Mouse (Mus musculus): Measurements from ENCODE around the gene Slc35g1. TPM values are rescaled to one million over a fixed set of nuclear protein-coding genes. Genes with fewer than 3 reads are reported as not detected.
"Not testable (repeated sequence)": the region's sequence is repeated elsewhere in the genome, so short reads cannot be mapped to it uniquely, and the experiment has no call there.

The Slc35g1 gene
- polyA plus RNA-seq, 1 experiment from 2014 or later, result 3.4 TPM

DNA sequence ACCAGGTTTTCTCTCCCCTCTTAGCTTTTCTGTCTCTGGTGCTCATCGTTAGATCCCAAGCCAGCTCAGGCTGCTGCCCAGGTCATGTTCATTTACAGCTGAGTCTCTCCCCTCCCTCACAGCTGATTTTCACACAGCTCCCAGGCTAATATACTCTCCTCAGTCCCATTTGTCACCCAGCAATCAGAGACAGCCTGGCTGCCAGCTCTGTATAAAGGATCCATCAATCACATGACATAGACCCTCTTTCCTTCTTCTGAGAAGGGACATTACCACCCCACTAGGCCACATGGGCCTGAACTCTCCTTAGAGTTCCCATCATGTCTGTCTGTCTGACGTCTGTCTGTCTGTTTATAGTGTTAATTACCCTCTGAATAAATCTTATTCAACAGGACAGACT lies 22.4 kb upstream of the Slc35g1 start:
- Histone ChIP-seq H3K27ac (replicated peaks; ENCODE audit: low read depth, low read length) (no peak overlapping the region), H3K4me2 (ENCODE audit: low read depth, low read length) (no peak overlapping the region), H3K9ac (ENCODE audit: low read depth, low read length) (no peak overlapping the region), H3K9me3 (ENCODE audit: control insufficient read depth, low read length) (no peaks in the 10 kb centered on the region), H3K4me3 (ENCODE audit: low read depth, low read length) (no peak overlapping the region), H3K27me3 (replicated peaks; ENCODE audit: control insufficient read depth, insufficient read depth, low read length) (no peaks in the 10 kb centered on the region), H3K4me1 (ENCODE audit: control insufficient read depth, insufficient read depth, low read length) (no peaks in the 10 kb centered on the region), H3K36me3 (ENCODE audit: control insufficient read depth, insufficient read depth, low read length) (no peaks in the 10 kb centered on the region)
- WGBS, result 74% methylated on average over 2 of the region's 2 CpGs
- DNase-seq (ENCODE audit: low spot score), result no peak
- ATAC-seq (ENCODE audit: low read depth), result no peak

DNA sequence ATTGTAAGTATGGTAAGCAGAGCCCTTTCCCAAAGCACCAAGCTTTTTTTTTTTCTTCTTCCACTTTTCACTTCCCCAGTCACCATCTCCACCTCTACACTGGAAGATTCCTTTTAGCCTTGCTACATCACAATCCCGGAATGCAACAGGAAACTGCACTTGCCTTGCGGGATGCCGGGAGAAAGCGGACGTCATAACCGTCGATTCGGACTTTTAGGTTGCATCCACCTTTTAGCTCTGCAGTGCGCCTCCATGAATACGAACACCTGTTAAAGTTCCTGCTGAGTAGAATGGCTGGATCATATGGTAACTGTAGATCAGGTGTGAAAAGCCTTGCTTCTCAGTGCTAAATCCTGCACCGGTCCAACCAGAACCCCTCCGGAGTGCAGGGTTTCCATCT lies 12.0 kb upstream of the Slc35g1 start:
- H3K36me3 ChIP-seq (ENCODE audit: control insufficient read depth, insufficient read depth, low read length), result no peaks in the 10 kb centered on the region
- no peaks in the 10 kb centered on the region for H3K4me1 ChIP-seq (ENCODE audit: control insufficient read depth, insufficient read depth, low read length)
- WGBS, result 82% methylated on average over 12 of the region's 12 CpGs
- H3K4me2 ChIP-seq (ENCODE audit: low read depth, low read length), result no peak overlapping the region
- no peak overlapping the region for H3K27ac ChIP-seq (replicated peaks; ENCODE audit: low read depth, low read length)
- no peaks in the 10 kb centered on the region for H3K9me3 ChIP-seq (ENCODE audit: control insufficient read depth, low read length)
- no peaks in the 10 kb centered on the region for H3K27me3 ChIP-seq (replicated peaks; ENCODE audit: control insufficient read depth, insufficient read depth, low read length)
- no peak overlapping the region for H3K4me3 ChIP-seq (ENCODE audit: low read depth, low read length)
- ATAC-seq (ENCODE audit: low read depth), result no peak
- no peak overlapping the region for H3K9ac ChIP-seq (ENCODE audit: low read depth, low read length)
- no peak for DNase-seq (ENCODE audit: low spot score)

- not testable (repeated sequence) for H3K4me2 ChIP-seq (ENCODE audit: low read depth, low read length); DNase-seq (ENCODE audit: low spot score); H3K27me3 ChIP-seq (replicated peaks; ENCODE audit: control insufficient read depth, insufficient read depth, low read length); H3K4me3 ChIP-seq (ENCODE audit: low read depth, low read length); H3K4me1 ChIP-seq (ENCODE audit: control insufficient read depth, insufficient read depth, low read length); ATAC-seq (ENCODE audit: low read depth); H3K9me3 ChIP-seq (ENCODE audit: control insufficient read depth, low read length); H3K27ac ChIP-seq (replicated peaks; ENCODE audit: low read depth, low read length); H3K36me3 ChIP-seq (ENCODE audit: control insufficient read depth, insufficient read depth, low read length); H3K9ac ChIP-seq (ENCODE audit: low read depth, low read length)
- WGBS, result 84% methylated on average over 1 of the region's 1 CpGs
These were observed 8.8 kb upstream of the Slc35g1 start for GRCm38 (mm10) chr19:38387021-38387420.

DNA sequence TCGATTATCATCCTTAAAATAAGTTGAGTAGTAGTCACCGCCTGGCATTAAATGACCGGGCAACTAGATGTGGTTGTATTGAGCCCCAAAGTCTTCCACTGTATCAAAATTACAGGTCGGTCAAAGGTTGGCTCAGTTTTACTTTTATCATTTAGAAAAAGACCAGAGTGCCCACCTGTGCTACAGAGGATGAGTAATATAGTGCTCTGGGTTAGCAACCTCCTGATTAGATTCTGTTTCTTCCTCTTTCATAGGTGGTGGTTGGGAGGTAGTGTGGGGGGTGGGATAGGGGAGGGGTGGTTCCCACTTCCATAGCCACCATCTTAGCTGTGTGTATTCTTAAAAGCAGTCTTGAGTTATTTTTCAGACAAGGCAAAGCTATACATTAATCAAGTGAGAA lies 7.9 kb upstream of the Slc35g1 start:
- WGBS, result 90% methylated on average over 4 of the region's 4 CpGs
- H3K27me3 ChIP-seq (replicated peaks; ENCODE audit: control insufficient read depth, insufficient read depth, low read length), result no peaks in the 10 kb centered on the region
- DNase-seq (ENCODE audit: low spot score) (no peak), ATAC-seq (ENCODE audit: low read depth) (no peak)
- H3K27ac ChIP-seq (replicated peaks; ENCODE audit: low read depth, low read length), result no peak overlapping the region
- H3K9me3 ChIP-seq (ENCODE audit: control insufficient read depth, low read length), result no peaks in the 10 kb centered on the region
- no peaks in the 10 kb centered on the region for H3K36me3 ChIP-seq (ENCODE audit: control insufficient read depth, insufficient read depth, low read length)
- H3K9ac ChIP-seq (ENCODE audit: low read depth, low read length), result no peak overlapping the region
- H3K4me2 ChIP-seq (ENCODE audit: low read depth, low read length), result no peak overlapping the region
- no peaks in the 10 kb centered on the region for H3K4me1 ChIP-seq (ENCODE audit: control insufficient read depth, insufficient read depth, low read length)
- no peak overlapping the region for H3K4me3 ChIP-seq (ENCODE audit: low read depth, low read length)

GRCm38 (mm10) chr19:38396633-38396970 lies 822 bp downstream of the Slc35g1 start:
- Histone ChIP-seq H3K36me3 (ENCODE audit: control insufficient read depth, insufficient read depth, low read length) (no peaks in the 10 kb centered on the region), H3K9ac (ENCODE audit: low read depth, low read length) (peak overlapping the region; percentile 67; the same call in 1 of the 2 replicates), H3K9me3 (ENCODE audit: control insufficient read depth, low read length) (no peaks in the 10 kb centered on the region), H3K4me1 (ENCODE audit: control insufficient read depth, insufficient read depth, low read length) (no peaks in the 10 kb centered on the region), H3K27me3 (replicated peaks; ENCODE audit: control insufficient read depth, insufficient read depth, low read length) (no peaks in the 10 kb centered on the region), H3K27ac (replicated peaks; ENCODE audit: low read depth, low read length) (no peak overlapping the region), H3K4me3 (ENCODE audit: low read depth, low read length) (peak overlapping the region; percentile 64), H3K4me2 (ENCODE audit: low read depth, low read length) (peak overlapping the region; percentile 89)
- WGBS, result 27% methylated on average over 8 of the region's 8 CpGs
- no peak for ATAC-seq (ENCODE audit: low read depth)
- DNase-seq (ENCODE audit: low spot score), result no peak

GRCm38 (mm10) chr19:38397004-38397403 lies 1.2 kb downstream of the Slc35g1 start:
- Histone ChIP-seq H3K27me3 (replicated peaks; ENCODE audit: control insufficient read depth, insufficient read depth, low read length) (no peaks in the 10 kb centered on the region), H3K9me3 (ENCODE audit: control insufficient read depth, low read length) (no peaks in the 10 kb centered on the region), H3K4me3 (ENCODE audit: low read depth, low read length) (no peak overlapping the region), H3K27ac (replicated peaks; ENCODE audit: low read depth, low read length) (no peak overlapping the region), H3K9ac (ENCODE audit: low read depth, low read length) (0 out of 2 replicates have a peak overlapping the region, but pooled peaks have one; percentile 67), H3K4me1 (ENCODE audit: control insufficient read depth, insufficient read depth, low read length) (no peaks in the 10 kb centered on the region), H3K4me2 (ENCODE audit: low read depth, low read length) (peak overlapping the region; percentile 89; the same call in 1 of the 2 replicates), H3K36me3 (ENCODE audit: control insufficient read depth, insufficient read depth, low read length) (no peaks in the 10 kb centered on the region)
- DNase-seq (ENCODE audit: low spot score), result no peak
- no peak for ATAC-seq (ENCODE audit: low read depth)
- 52% methylated on average over 6 of the region's 6 CpGs for WGBS

GRCm38 (mm10) chr19:38398966-38399365 lies 3.2 kb downstream of the Slc35g1 start:
- no peak overlapping the region for H3K4me2 ChIP-seq (ENCODE audit: low read depth, low read length)
- H3K27ac ChIP-seq (replicated peaks; ENCODE audit: low read depth, low read length), result no peak overlapping the region
- no peak for ATAC-seq (ENCODE audit: low read depth)
- H3K36me3 ChIP-seq (ENCODE audit: control insufficient read depth, insufficient read depth, low read length), result no peaks in the 10 kb centered on the region
- whole genome bisulfite sequencing, result 83% methylated on average over 8 of the region's 8 CpGs
- H3K27me3 ChIP-seq (replicated peaks; ENCODE audit: control insufficient read depth, insufficient read depth, low read length), result no peaks in the 10 kb centered on the region
- DNase-seq (ENCODE audit: low spot score), result no peak
- H3K9me3 ChIP-seq (ENCODE audit: control insufficient read depth, low read length), result no peaks in the 10 kb centered on the region
- H3K9ac ChIP-seq (ENCODE audit: low read depth, low read length), result no peak overlapping the region
- no peaks in the 10 kb centered on the region for H3K4me1 ChIP-seq (ENCODE audit: control insufficient read depth, insufficient read depth, low read length)
- no peak overlapping the region for H3K4me3 ChIP-seq (ENCODE audit: low read depth, low read length)

- H3K27me3 ChIP-seq (replicated peaks; ENCODE audit: control insufficient read depth, insufficient read depth, low read length), result no peaks in the 10 kb centered on the region
- ATAC-seq (ENCODE audit: low read depth) (no peak), DNase-seq (ENCODE audit: low spot score) (no peak)
- H3K4me1 ChIP-seq (ENCODE audit: control insufficient read depth, insufficient read depth, low read length), result no peaks in the 10 kb centered on the region
- H3K9me3 ChIP-seq (ENCODE audit: control insufficient read depth, low read length), result no peaks in the 10 kb centered on the region
- H3K9ac ChIP-seq (ENCODE audit: low read depth, low read length), result no peak overlapping the region
- H3K4me2 ChIP-seq (ENCODE audit: low read depth, low read length), result no peak overlapping the region
- WGBS, result 85% methylated on average over 2 of the region's 2 CpGs
- no peak overlapping the region for H3K4me3 ChIP-seq (ENCODE audit: low read depth, low read length)
- no peaks in the 10 kb centered on the region for H3K36me3 ChIP-seq (ENCODE audit: control insufficient read depth, insufficient read depth, low read length)
- no peak overlapping the region for H3K27ac ChIP-seq (replicated peaks; ENCODE audit: low read depth, low read length)
These were observed 5.1 kb downstream of the Slc35g1 start for GRCm38 (mm10) chr19:38400851-38401250.

DNA sequence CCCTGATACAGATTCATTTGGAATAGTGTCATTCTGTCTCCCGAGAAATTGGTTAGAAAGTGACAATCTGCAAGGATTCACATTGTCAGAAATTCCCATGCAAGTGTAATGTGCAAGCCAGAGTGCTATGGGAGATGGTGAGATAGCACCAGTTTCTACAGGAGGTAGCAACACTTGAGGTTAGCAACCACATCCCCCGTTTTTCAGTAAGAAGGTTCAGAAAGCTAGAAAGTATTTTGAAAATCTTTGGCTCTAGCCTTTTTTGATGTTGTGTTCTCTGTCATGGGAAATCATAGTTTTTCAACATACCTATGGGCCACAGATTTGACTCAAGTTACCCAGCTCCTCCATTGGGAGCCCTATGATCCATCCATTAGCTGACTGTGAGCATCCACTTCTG lies 5.6 kb downstream of the Slc35g1 start:
- no peak overlapping the region for H3K4me2 ChIP-seq (ENCODE audit: low read depth, low read length)
- no peak overlapping the region for H3K27ac ChIP-seq (replicated peaks; ENCODE audit: low read depth, low read length)
- H3K36me3 ChIP-seq (ENCODE audit: control insufficient read depth, insufficient read depth, low read length), result no peaks in the 10 kb centered on the region
- no peaks in the 10 kb centered on the region for H3K27me3 ChIP-seq (replicated peaks; ENCODE audit: control insufficient read depth, insufficient read depth, low read length)
- H3K4me1 ChIP-seq (ENCODE audit: control insufficient read depth, insufficient read depth, low read length), result no peaks in the 10 kb centered on the region
- ATAC-seq (ENCODE audit: low read depth) (no peak), DNase-seq (ENCODE audit: low spot score) (no peak)
- no peak overlapping the region for H3K4me3 ChIP-seq (ENCODE audit: low read depth, low read length)
- 81% methylated on average over 2 of the region's 2 CpGs for WGBS
- H3K9ac ChIP-seq (ENCODE audit: low read depth, low read length), result no peak overlapping the region
- no peaks in the 10 kb centered on the region for H3K9me3 ChIP-seq (ENCODE audit: control insufficient read depth, low read length)

Measured in embryonic facial prominence, embryonic 14.5 days (tissue).